Mouse (Mus musculus) spleen, adult 2 months (tissue): ENCODE data around the gene Ano9. TPM values are rescaled to one million over a fixed set of nuclear protein-coding genes. Genes with fewer than 3 reads are reported as not detected.

Source experiments
- DNase-seq, 2 experiments: peaks; one replicate each; pipeline versions ENCODE4 v3.0.0 to v3.0.0-alpha.2; 2012 to 2021; ENCODE audit warnings: low spot score in 2 of 2, low read depth in 1 of 2
- H3K27ac ChIP-seq: fragments of 200-500 bp; 2 replicates; pipeline ENCODE4 v1.5.1; 2012; ENCODE audit warnings: low read length, inconsistent platforms; ENCODE audit not compliant: insufficient read depth
- H3K27me3 ChIP-seq: fragments of 200-500 bp; 2 replicates; pipeline ENCODE4 v1.6.1; 2012; ENCODE audit warnings: mild to moderate bottlenecking, moderate library complexity, low read length, inconsistent platforms; ENCODE audit not compliant: control insufficient read depth, insufficient read depth
- H3K36me3 ChIP-seq: fragments of 200-500 bp; 2 replicates; pipeline ENCODE4 v1.6.1; 2012; ENCODE audit warnings: mild to moderate bottlenecking, low read length, inconsistent platforms; ENCODE audit not compliant: control insufficient read depth, insufficient read depth
- H3K4me1 ChIP-seq: fragments of 200-500 bp; 2 replicates; pipeline ENCODE4 v1.6.1; 2011; ENCODE audit warnings: inconsistent platforms; ENCODE audit not compliant: control insufficient read depth, insufficient read depth, insufficient read length
- H3K4me3 ChIP-seq: fragments of 200-500 bp; 2 replicates; pipeline ENCODE4 v1.5.1; 2011; ENCODE audit warnings: mild to moderate bottlenecking, inconsistent platforms; ENCODE audit not compliant: insufficient read depth, insufficient read length; ENCODE audit errors: extremely low read depth
- CTCF ChIP-seq: fragments of 200-500 bp; IDR thresholded peaks from 2 replicates; pipeline ENCODE4 v1.5.1; 2011; ENCODE audit warnings: mild to moderate bottlenecking, inconsistent platforms; ENCODE audit not compliant: insufficient read depth, insufficient read length, insufficient replicate concordance; ENCODE audit errors: extremely low read depth
- POLR2A ChIP-seq: fragments of 200-500 bp; IDR thresholded peaks from 2 replicates; pipeline ENCODE4 v1.6.1; 2011; ENCODE audit warnings: low read depth, low read length, inconsistent platforms
- WGBS: fragments of 180-500 bp; shearing (Covaris S2); methylation state at CpG from one replicate; pipeline ENCODE4 v1.1.7; 2018; 5-methylcytosine and 5-hydroxymethylcytosine counted together
- polyA plus RNA-seq: library from polyadenylated mRNA; depleted of rRNA; stranded (reverse); fragments of >200 nt; gene quantifications from 2 replicates; pipeline ENCODE4 v1.2.3, GENCODE M21; 2012

Gene Ano9
- polyA plus RNA-seq, 1 experiment = 0.02 TPM

DNA sequence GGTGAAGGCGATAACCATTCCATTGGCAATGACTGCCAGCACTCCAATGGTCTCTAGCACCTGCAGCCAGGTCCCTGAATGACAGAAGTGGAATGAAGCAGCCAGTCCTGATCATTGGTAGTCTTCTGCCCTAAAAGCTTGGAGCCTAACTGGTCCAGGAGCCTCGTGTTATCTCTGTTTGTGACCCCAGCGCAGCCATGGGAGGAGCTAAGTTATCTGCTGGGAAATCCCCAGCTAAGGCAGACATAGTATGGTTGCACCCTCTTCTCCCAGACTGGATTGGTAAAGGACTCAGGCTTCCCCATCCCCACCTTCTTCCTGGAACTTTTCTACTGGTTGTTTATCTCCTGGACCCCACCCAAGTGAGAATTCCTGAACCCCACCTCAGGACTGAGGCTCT lies 14.4 kb downstream of the Ano9 start:
- Histone ChIP-seq H3K27ac (no peak overlapping the region), H3K4me1 (peaks cover 10% of the 10 kb centered on the region), H3K4me3 (no peak overlapping the region), H3K36me3 (no peaks in the 10 kb centered on the region), H3K27me3 (no peaks in the 10 kb centered on the region)
- TF ChIP-seq CTCF = no peak
- TF ChIP-seq POLR2A = no peak
- DNase-seq = no peak
- 69% methylated on average over 3 of the region's 3 CpGs for WGBS

DNA sequence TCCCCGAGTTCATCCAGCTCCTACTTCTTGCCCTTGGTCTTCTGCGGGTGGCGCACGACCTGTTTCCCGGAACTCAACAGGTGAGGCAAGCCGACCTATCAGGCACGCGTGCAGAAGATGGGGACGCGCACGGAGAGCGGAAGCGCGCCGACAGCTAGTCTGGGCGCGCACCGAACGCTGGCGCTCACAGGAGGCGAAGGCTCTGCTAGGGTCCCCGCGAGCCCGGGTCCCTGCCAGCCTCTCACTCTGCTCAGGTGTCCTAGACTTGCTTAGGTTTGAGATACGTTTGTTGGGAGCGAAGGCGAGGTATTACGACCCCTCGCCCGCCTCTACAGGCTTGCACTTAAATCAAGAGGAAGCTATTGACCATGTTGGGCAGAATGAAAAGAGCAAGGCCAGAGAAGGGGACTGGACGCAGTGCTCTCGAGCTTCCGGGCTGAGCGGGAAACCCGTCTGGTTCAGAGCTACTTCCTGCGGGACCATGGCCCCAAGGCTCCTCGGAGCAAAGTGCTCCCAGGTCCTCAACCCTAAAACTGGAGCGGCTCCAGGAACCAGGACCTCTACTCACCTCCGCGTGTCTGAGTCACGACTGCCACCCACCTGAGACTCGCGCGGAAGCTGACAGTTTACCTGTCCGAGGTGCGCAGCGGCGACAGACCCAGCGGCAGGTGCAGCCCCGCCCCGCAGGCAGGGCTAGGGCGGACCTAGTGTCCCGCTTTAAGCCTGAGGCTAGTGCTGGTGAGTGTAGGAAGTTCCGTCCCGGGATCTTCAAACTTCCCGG lies 17.5 kb downstream of the Ano9 start, which contains the start of gene Sigirr:
Sigirr (minus strand) TSS at position 662 of the 781 bp plus-strand sequence.
- Histone ChIP-seq H3K36me3 (no peaks in the 10 kb centered on the region), H3K4me3 (peak within 1 kb of the TSS; percentile 63), H3K4me1 (peaks cover 27% of the 10 kb centered on the region), H3K27me3 (no peaks in the 10 kb centered on the region), H3K27ac (peak within 1 kb of the TSS; percentile 54)
- TF ChIP-seq POLR2A (peak; percentile 78), CTCF (no peak)
- peak; percentile 12 to 70 for DNase-seq
- 8% methylated on average over 56 of the region's 56 CpGs for WGBS

DNA sequence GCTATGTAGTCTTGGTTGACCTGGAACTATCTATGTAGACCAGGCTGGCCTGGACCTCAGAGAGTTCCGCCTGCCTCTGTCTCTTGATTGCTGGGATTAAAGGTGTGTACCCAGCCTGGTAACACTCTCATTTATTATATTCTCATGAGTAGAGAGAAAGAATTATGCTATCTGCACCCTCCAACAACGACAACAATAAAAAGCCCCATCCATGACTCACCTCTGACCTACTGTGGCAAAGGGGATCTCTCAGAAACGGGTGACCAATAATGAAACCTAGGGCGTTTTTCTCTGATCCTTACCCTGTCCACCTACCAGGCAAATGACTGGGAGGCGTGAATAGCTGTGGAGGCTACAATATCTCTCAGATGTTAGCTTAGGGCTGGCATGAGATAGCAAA lies 20.4 kb downstream of the Ano9 start:
- peaks cover 6% of the 10 kb centered on the region; the same call in 1 of the 2 replicates for H3K36me3 ChIP-seq
- no peak for DNase-seq
- no peaks in the 10 kb centered on the region for H3K27me3 ChIP-seq
- 55% methylated on average over 5 of the region's 5 CpGs for WGBS
- TF ChIP-seq POLR2A = no peak
- no peak for TF ChIP-seq CTCF
- no peak overlapping the region for H3K4me3 ChIP-seq
- peaks cover 33% of the 10 kb centered on the region for H3K4me1 ChIP-seq
- peak overlapping the region; percentile 72 for H3K27ac ChIP-seq

DNA sequence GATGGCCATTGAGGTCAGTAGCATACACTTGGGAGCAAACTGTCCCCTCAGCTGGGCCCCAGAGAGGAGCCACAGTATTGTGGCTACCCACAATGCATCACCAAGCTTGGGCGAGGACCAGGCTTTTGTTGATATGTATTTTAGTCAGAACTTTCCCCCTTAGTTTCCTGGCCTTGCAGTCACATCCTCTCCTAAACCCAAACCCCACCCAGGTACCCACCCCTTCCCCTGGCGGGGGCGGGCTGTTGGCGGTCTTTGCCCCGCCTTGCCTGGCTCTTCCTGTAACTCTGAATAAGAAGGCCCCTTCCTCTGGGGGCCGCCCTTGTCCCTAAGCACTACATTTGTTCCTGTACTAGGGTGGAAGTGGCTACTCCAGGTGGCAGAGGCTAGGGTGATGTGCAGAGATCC lies 21.0 kb downstream of the Ano9 start:
- peak overlapping the region; percentile 93 for H3K27ac ChIP-seq
- no peaks in the 10 kb centered on the region for H3K27me3 ChIP-seq
- TF ChIP-seq CTCF (no peak), POLR2A (no peak; the same call in 1 of the 2 replicates)
- DNase-seq = peak; percentile 78 to 90
- peak overlapping the region; percentile 68 for H3K4me3 ChIP-seq
- H3K4me1 ChIP-seq = peaks cover 36% of the 10 kb centered on the region
- peaks cover 6% of the 10 kb centered on the region; the same call in 1 of the 2 replicates for H3K36me3 ChIP-seq
- 1% methylated on average over 6 of the region's 6 CpGs for WGBS

DNA sequence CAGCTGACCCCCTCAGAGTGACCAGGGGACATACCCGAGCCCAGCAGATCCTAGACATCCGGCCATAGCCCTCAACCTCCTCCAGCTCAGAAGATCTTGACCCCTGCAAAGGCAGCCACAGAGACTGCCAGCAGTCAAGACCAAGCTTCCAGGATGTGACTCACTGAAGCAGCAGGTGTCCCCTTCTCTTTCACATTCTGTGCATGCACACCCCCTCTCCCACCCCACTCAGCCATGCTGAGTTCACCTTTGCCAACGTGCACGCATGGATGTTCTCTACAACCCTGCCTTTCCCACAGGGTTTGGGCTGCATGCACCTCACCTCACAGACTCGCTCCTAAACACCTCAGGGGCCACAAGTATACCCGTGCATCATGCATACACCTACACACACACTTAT lies 21.6 kb downstream of the Ano9 start:
- peak overlapping the region; percentile 68 for H3K4me3 ChIP-seq
- H3K27me3 ChIP-seq = no peaks in the 10 kb centered on the region
- H3K27ac ChIP-seq = peak overlapping the region; percentile 93
- WGBS = 9% methylated on average over 6 of the region's 6 CpGs
- peaks cover 10% of the 10 kb centered on the region for H3K36me3 ChIP-seq
- TF ChIP-seq POLR2A (no peak), CTCF (no peak)
- no peak for DNase-seq
- peaks cover 36% of the 10 kb centered on the region for H3K4me1 ChIP-seq

DNA sequence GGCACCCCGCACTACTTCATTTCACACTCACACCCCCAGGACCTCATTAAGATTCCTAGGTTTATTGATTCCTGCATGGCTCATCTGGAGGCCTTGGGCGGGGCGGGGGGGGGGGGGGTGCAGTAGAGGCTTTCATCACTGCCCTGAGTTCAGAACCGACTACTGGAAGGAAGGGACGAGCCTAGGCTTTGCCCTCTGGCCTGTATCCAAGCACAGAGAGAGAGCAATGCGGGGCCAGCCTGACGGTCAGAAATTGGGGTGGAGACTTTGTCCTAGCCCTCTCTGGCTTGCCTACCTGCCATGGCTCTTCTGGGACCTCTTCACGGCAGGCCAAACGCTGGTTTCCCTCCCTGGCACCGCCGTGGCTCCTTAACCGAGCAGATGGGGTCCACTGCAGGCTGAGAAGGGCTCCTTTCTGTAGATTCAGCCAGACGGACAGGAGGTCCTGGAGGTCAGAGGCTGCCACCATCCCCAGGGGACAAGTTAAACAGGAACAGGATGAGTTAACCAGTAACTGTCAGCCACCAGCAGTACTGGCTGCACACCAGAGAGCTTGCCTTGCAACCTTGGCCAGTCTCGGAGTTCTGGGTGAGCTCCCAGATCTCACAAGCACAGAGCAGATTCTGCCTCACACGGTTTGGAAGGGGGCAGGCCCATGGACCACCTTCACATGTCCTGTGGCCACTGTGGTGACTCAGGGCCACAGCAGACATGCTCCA lies 23.0 kb downstream of the Ano9 start:
- H3K36me3 ChIP-seq = peaks cover 16% of the 10 kb centered on the region
- no peak for DNase-seq
- H3K4me1 ChIP-seq = peaks cover 29% of the 10 kb centered on the region
- H3K27ac ChIP-seq = no peak overlapping the region
- TF ChIP-seq CTCF (no peak), POLR2A (no peak)
- 57% methylated on average over 15 of the region's 15 CpGs for WGBS
- no peak overlapping the region for H3K4me3 ChIP-seq
- no peaks in the 10 kb centered on the region for H3K27me3 ChIP-seq
